Mouse (Mus musculus) neural tube, embryonic 13.5 days (tissue): ENCODE results near the gene Entpd7. TPM values are rescaled to one million over a fixed set of nuclear protein-coding genes. Genes with fewer than 3 reads are reported as not detected.

ENCODE experiments used
- polyA plus RNA-seq: library from polyadenylated mRNA; unstranded; fragments of >200 nt; fragmentation: Nextera tagmentation; extraction: Ambion mirVana; gene quantifications from 2 replicates; pipeline ENCODE4 v1.2.1, GENCODE M21; 2015

Gene Entpd7
- polyA plus RNA-seq, 1 experiment from 2014 or later, result 8.9 TPM

Other genes with a start within 250 kb of the Entpd7 start
- 1.3 TPM in 2 replicates for gene Cnnm1, start 249.2 kb upstream of the Entpd7 start, polyA plus RNA-seq
- gene Got1, start 165.1 kb upstream of the Entpd7 start, polyA plus RNA-seq, result 83.5 and 88.0 TPM in 2 replicates
- not detected in 2 replicates for gene Nkx2-3, start 77.3 kb upstream of the Entpd7 start, polyA plus RNA-seq
- gene Slc25a28, start 14.8 kb upstream of the Entpd7 start, polyA plus RNA-seq, result 14.0 and 15.9 TPM in 2 replicates
- gene Cutc, start 63.3 kb downstream of the Entpd7 start, polyA plus RNA-seq, result 8.8 and 9.2 TPM in 2 replicates
- gene Cox15, start 63.3 kb downstream of the Entpd7 start, polyA plus RNA-seq, result 12.9 and 14.7 TPM in 2 replicates
- 0.10 and 0.17 TPM in 2 replicates for gene Abcc2, start 92.5 kb downstream of the Entpd7 start, polyA plus RNA-seq